Mouse (Mus musculus) testis, adult 2 months (tissue): ENCODE data around the gene Pitpnm3.

Experiments
- CTCF ChIP-seq: fragments of 200-500 bp; IDR thresholded peaks from 2 replicates; pipeline ENCODE4 v1.5.1; 2012; ENCODE audit warnings: low read depth, mild to moderate bottlenecking, inconsistent platforms, low read length, moderate library complexity; ENCODE audit not compliant: control insufficient read depth, insufficient read depth, insufficient replicate concordance
- POLR2A ChIP-seq: fragments of 200-500 bp; IDR thresholded peaks from 2 replicates; pipeline ENCODE4 v1.6.1; 2012; ENCODE audit warnings: low read depth, mild to moderate bottlenecking, inconsistent platforms, low read length, moderate library complexity; ENCODE audit not compliant: control insufficient read depth

DNA sequence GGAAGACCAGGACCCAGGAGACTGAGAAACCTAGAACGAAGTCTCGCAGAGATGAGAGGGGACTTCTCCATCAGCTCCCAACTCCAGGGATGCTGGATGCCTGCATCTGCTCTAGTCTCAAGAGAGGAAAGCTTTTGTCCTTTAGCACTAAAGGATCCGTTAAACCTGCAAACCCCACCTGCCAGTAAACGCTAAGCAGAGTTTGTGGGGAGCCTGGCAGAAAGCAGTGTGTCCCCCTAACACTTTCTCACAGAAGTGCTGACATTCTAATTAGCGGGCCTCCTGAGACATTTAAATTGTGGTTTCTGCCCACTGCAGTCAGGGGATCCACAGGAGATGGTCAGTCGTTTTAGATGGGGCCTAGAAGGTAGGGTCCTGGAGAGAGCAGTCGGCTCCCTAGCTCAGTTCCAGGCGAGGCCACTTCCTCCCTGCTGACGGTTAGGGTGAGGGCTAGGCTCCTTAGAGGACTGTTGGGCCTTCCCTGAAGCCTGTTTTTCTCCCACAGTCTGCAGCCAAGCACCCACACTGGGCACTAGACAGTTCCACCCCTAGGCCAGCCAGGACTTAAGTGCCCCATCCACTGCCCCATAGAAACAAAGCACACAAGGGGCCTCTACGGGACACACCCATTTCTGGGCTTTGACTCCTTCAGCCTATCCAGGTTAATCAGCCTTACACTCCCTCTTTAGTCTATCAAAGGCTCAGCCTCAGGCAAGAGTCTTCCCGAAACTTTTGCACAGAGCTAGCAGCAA is 829 bp upstream of the Pitpnm3 start:
- TF ChIP-seq CTCF (no peak), POLR2A (no peak)
